Mouse (Mus musculus) heart, postnatal 0 days (tissue): ENCODE measurements at regions not wholly inside any gene's neighbourhood (a gene's known extent, or its start where the extent isn't known, plus 50 kb on each side); places are given as distances from the start of the nearest gene placed in this dataset.

Experiments
- ATAC-seq: fragments of 200-750 bp; cut with Nextera tagmentation; 2 replicates; pipeline ENCODE4 v1.8.0; 2017; ENCODE audit warnings: low read depth, moderate number of reproducible peaks, moderate library complexity; ENCODE audit not compliant: insufficient read depth
- DNase-seq: peaks from one replicate; pipeline ENCODE4 v3.0.0-alpha.2; 2016; ENCODE audit warnings: low spot score
- H3K27ac ChIP-seq: fragments of 300-500 bp; sonication (generic); 2 replicates; pipeline ENCODE4 v1.5.1; 2014; ENCODE audit warnings: low read depth, mild to moderate bottlenecking
- H3K27me3 ChIP-seq: fragments of 300-500 bp; sonication (generic); 2 replicates; pipeline ENCODE4 v1.6.1; 2014; ENCODE audit warnings: low read length, mixed read lengths; ENCODE audit not compliant: control insufficient read depth, insufficient read depth
- H3K36me3 ChIP-seq: fragments of 300-500 bp; sonication (generic); replicated peaks from 2 replicates; pipeline ENCODE4 v1.6.1; 2014; ENCODE audit warnings: low read length, mixed read lengths; ENCODE audit not compliant: control insufficient read depth, insufficient read depth
- H3K4me1 ChIP-seq: fragments of 300-500 bp; sonication (generic); 2 replicates; pipeline ENCODE4 v1.6.1; 2014; ENCODE audit warnings: antibody characterized with exemption; ENCODE audit not compliant: control insufficient read depth, insufficient read depth
- H3K4me2 ChIP-seq: fragments of 300-500 bp; sonication (generic); 2 replicates; pipeline ENCODE4 v1.6.1; 2014; ENCODE audit warnings: low read depth, mild to moderate bottlenecking, low read length, moderate library complexity
- H3K4me3 ChIP-seq: fragments of 300-500 bp; sonication (generic); 2 replicates; pipeline ENCODE4 v1.5.1; 2014; ENCODE audit warnings: low read depth, low read length
- H3K9ac ChIP-seq: fragments of 300-500 bp; sonication (generic); replicated peaks from 2 replicates; pipeline ENCODE4 v1.6.1; 2014; ENCODE audit warnings: low read depth, low read length, mixed read lengths
- H3K9me3 ChIP-seq: fragments of 300-500 bp; sonication (generic); replicated peaks from 2 replicates; pipeline ENCODE4 v1.6.1; 2016; ENCODE audit warnings: low read length; ENCODE audit not compliant: control insufficient read depth
- CTCF ChIP-seq: IDR thresholded peaks from 2 replicates; pipeline ENCODE4 v1.5.1; 2016; ENCODE audit warnings: antibody characterized with exemption, control low read depth, low read depth
- EP300 ChIP-seq: IDR thresholded peaks from 2 replicates; pipeline ENCODE4 v1.6.1; 2016; ENCODE audit warnings: antibody characterized with exemption, low read depth
- WGBS: fragments of 180-500 bp; shearing (Covaris S2); extraction: QIAGEN DNeasy Blood & Tissue Kit; methylation state at CpG from one replicate; pipeline ENCODE4 v1.1.7; 2014; 5-methylcytosine and 5-hydroxymethylcytosine counted together

DNA sequence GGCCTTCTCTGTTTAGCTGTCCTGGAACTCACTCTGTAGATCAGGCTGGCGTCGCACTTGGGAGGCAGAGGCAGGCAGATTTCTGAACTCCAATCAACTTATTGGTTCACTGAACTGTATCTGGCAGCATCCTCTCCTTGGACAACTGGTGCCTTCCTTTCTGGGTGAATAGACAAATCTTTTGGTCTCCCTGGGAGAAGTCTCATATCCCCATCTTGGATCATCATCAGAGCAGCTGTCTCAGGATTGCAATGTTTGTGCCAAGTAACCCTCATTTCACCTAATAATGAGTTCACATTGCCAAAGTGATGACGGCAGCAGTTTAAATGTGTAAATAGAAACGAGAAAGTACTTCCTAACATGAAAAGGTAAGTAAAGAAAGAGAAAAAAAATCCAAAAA lies 759.8 kb upstream of the Car8 start:
- ATAC-seq (no peak), DNase-seq (no peak)
- TF ChIP-seq CTCF (no peak), EP300 (no peak)
- Histone ChIP-seq H3K27me3 (no peaks in the 10 kb centered on the region), H3K27ac (no peak overlapping the region), H3K4me3 (no peak overlapping the region), H3K4me1 (peaks cover 6% of the 10 kb centered on the region; the same call in 1 of the 2 replicates), H3K4me2 (no peak overlapping the region), H3K9me3 (no peaks in the 10 kb centered on the region), H3K36me3 (no peaks in the 10 kb centered on the region), H3K9ac (no peak overlapping the region)
- WGBS, result 90% methylated on average over 4 of the region's 4 CpGs

DNA sequence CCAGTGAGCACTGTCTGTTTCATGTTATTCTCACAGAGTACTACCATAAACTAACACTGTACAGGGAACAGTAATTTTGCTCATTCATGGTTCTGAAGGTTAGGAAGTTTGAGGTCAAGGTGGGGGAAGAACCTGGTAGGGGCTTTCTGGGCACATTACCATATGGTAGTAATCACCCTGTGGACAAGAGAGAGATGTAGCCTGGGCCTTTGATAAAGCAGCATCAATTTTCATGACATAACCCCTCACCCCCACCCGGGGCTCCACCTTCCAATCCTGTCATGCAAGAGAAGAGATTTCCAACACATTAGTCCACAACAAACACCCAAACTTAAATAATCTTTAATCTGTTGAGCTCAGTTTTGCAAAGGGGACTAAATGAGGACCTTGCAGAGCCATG lies 753.3 kb upstream of the Car8 start:
- H3K36me3 ChIP-seq, result no peaks in the 10 kb centered on the region
- no peak overlapping the region for H3K4me3 ChIP-seq
- peaks cover 9% of the 10 kb centered on the region for H3K4me1 ChIP-seq
- no peak overlapping the region for H3K9ac ChIP-seq
- no peaks in the 10 kb centered on the region for H3K9me3 ChIP-seq
- DNase-seq, result no peak
- no peak for ATAC-seq
- no peaks in the 10 kb centered on the region for H3K27me3 ChIP-seq
- no peak overlapping the region for H3K27ac ChIP-seq
- WGBS, result 79% methylated on average over 1 of the region's 1 CpGs
- TF ChIP-seq EP300 (no peak), CTCF (no peak)
- H3K4me2 ChIP-seq, result no peak overlapping the region

DNA sequence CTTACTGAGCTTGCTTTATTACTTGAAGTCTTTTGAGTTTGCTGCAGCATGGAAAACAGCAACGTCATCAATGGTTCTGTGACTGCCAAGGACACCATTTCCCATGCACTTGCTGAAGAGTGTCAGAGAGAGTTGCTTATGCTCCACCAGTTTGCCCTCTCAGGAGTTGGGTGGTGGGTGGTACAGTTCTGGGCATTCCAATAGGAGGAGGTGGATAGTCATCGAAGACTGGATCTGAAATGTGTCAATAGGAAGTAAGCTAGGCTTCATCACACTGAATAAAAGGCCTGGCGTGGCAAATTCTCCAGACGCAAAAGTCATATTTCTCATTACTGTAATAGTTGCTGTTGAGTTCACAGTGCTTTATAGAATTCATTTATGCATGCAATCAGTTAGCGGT lies 751.7 kb upstream of the Car8 start:
- ATAC-seq (no peak), DNase-seq (no peak)
- TF ChIP-seq EP300 (no peak), CTCF (no peak)
- no peaks in the 10 kb centered on the region for H3K36me3 ChIP-seq
- H3K4me3 ChIP-seq, result no peak overlapping the region
- 85% methylated on average over 5 of the region's 5 CpGs for WGBS
- H3K4me1 ChIP-seq, result peaks cover 9% of the 10 kb centered on the region
- H3K9ac ChIP-seq, result no peak overlapping the region
- H3K9me3 ChIP-seq, result no peaks in the 10 kb centered on the region
- no peak overlapping the region for H3K4me2 ChIP-seq
- H3K27ac ChIP-seq, result no peak overlapping the region
- H3K27me3 ChIP-seq, result no peaks in the 10 kb centered on the region

DNA sequence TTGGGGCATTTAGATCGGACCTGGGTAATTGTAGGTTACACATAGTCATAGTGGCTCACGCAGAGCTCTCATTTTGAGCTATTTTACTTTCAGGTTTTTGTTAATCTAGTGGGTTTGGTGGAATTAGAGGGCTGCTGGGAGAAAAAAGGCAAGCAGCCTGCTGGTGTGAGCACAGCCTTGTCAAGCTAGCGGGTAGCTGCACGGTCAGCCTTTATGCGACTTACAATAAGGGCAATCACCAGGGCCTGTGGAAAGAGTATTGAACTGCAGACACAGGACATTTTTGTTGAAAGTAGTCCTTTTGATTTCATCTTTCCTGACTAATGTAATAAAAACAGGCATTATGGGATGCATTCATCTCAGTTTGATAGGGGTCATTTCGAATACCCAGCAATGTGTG lies 750.8 kb upstream of the Car8 start:
- Histone ChIP-seq H3K9ac (no peak overlapping the region), H3K36me3 (no peaks in the 10 kb centered on the region), H3K27ac (no peak overlapping the region), H3K4me3 (no peak overlapping the region), H3K4me1 (peaks cover 9% of the 10 kb centered on the region), H3K9me3 (no peaks in the 10 kb centered on the region), H3K4me2 (no peak overlapping the region), H3K27me3 (no peaks in the 10 kb centered on the region)
- 94% methylated on average over 6 of the region's 6 CpGs for WGBS
- no peak for TF ChIP-seq CTCF
- TF ChIP-seq EP300, result no peak
- DNase-seq (no peak), ATAC-seq (no peak)

DNA sequence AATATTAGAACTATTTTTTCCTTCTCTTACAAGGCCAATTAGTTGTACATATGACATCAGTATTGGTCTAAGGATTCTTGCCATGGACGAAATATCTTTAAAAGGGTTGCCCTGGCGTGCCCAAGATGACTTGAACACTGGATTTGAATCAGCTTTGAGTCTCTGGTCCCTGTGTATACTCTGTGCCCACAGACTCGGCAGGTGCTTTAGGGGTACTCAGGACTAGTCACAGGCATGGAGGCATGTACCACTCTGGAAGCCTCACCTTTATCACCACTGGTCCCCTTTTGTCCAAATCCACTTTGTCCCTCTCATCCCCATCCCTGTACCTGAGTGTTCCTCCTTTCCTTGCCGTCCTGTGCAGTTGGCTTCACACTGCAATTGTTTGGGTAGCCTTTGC lies 750.3 kb upstream of the Car8 start:
- no peak for ATAC-seq
- 88% methylated on average over 4 of the region's 4 CpGs for WGBS
- Histone ChIP-seq H3K27me3 (no peaks in the 10 kb centered on the region), H3K4me1 (peaks cover 9% of the 10 kb centered on the region), H3K36me3 (no peaks in the 10 kb centered on the region), H3K9ac (no peak overlapping the region), H3K27ac (no peak overlapping the region), H3K4me2 (no peak overlapping the region), H3K4me3 (no peak overlapping the region), H3K9me3 (no peaks in the 10 kb centered on the region)
- no peak for DNase-seq
- TF ChIP-seq EP300 (no peak), CTCF (no peak)

DNA sequence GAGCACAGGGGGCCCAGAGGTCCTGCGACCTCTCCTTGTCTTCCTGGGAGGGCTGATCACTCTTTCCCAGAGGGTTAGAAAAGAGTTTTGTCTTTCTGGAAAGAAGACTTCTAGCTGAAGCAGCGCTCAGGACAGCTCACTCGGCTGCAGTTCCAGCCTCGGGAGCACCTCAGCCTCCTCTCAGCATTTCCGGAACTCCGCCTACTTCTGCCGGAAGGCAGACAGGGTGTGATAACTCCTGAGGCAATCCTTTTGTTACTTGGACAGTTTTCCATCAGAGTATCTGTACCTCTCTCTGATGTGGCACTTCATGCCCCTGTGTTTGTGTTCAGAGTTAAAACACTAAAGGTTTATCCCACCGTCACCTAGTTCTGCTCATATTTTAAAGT lies 749.5 kb upstream of the Car8 start:
- Histone ChIP-seq H3K27me3 (no peaks in the 10 kb centered on the region), H3K4me2 (no peak overlapping the region), H3K36me3 (no peaks in the 10 kb centered on the region), H3K4me3 (no peak overlapping the region), H3K9ac (no peak overlapping the region), H3K27ac (no peak overlapping the region), H3K9me3 (no peaks in the 10 kb centered on the region), H3K4me1 (peaks cover 9% of the 10 kb centered on the region)
- ATAC-seq (no peak), DNase-seq (no peak)
- WGBS, result 46% methylated on average over 8 of the region's 8 CpGs
- TF ChIP-seq CTCF (no peak), EP300 (no peak)
